Mouse (Mus musculus): ENCODE data around the gene Ffar4. TPM values are rescaled to one million over a fixed set of nuclear protein-coding genes. Genes with fewer than 3 reads are reported as not detected.

The Ffar4 gene
- polyA plus RNA-seq, 1 experiment from 2014 or later: not detected

DNA sequence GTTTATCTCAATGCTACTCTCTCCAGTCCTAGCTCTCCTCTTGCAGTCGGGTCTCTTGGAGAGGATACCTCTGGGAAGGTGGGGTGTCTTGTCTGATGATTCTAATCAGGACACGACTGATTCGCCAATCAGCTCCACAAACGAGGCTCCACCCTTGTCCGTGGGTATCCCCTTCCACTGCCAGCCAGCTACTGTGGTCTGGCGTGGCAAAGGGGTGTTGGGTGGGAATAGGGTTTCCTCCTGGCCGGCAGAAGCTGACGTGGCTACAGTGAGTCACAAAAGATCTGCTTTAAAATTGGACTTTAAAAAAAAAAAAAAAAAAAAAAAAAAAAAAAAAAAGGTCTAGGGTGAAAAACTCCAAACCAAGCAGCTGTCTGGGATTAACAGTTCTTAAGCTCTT is 14.2 kb downstream of the Ffar4 start:
- Histone ChIP-seq H3K9me3 (no peaks in the 10 kb centered on the region), H3K4me1 (no peaks in the 10 kb centered on the region), H3K4me3 (no peak overlapping the region), H3K4me2 (replicated peaks) (no peak overlapping the region), H3K9ac (replicated peaks) (no peak overlapping the region), H3K36me3 (no peaks in the 10 kb centered on the region), H3K27me3 (no peaks in the 10 kb centered on the region), H3K27ac (replicated peaks) (no peak overlapping the region)
- WGBS: 84% methylated on average over 8 of the region's 8 CpGs
- no peak for ATAC-seq (ENCODE audit: low FRiP score, low read depth)

GRCm38 (mm10) chr19:38112575-38112974 is 15.7 kb downstream of the Ffar4 start:
- Histone ChIP-seq H3K27me3 (no peaks in the 10 kb centered on the region), H3K36me3 (no peaks in the 10 kb centered on the region), H3K9ac (replicated peaks) (no peak overlapping the region), H3K4me2 (replicated peaks) (no peak overlapping the region), H3K9me3 (no peaks in the 10 kb centered on the region), H3K4me3 (no peak overlapping the region), H3K4me1 (no peaks in the 10 kb centered on the region), H3K27ac (replicated peaks) (no peak overlapping the region)
- WGBS: 64% methylated on average over 4 of the region's 4 CpGs
- ATAC-seq (ENCODE audit: low FRiP score, low read depth): no peak

DNA sequence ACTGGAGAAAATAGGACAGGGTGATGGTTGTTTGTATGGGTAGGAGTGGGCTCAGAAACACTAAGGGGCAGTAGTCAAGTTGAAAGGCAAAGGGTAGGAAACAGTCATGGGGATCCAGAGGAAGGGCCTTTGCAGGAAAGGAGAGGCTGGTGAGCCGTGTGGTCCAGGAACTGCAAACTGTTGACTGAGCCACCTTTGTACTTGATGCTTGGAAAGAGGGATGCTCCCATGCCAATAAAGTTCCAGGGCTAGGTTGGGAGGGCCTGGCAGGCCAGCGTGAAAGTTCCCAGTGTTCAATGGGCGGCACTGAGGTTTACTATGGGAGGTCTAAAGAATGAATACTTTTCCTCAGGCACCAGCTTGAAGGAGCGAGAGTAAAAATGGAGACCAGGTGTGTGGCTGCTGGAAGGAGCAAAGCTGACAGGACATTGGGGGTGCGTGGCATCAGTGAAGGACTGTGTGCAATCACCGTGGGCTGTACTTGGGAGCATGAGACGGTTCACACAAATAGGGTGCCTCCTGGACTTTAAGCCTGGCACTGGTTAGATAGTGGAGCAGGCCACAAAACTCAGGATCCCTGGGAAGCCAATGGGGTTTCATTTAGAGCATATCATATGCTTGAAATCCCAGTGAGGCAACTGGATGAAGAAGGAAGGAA is 18.1 kb downstream of the Ffar4 start:
- H3K36me3 ChIP-seq: no peaks in the 10 kb centered on the region
- H3K4me2 ChIP-seq (replicated peaks): no peak overlapping the region
- no peak for ATAC-seq (ENCODE audit: low FRiP score, low read depth)
- no peak overlapping the region for H3K9ac ChIP-seq (replicated peaks)
- no peaks in the 10 kb centered on the region for H3K4me1 ChIP-seq
- H3K4me3 ChIP-seq: no peak overlapping the region
- no peak overlapping the region for H3K27ac ChIP-seq (replicated peaks)
- WGBS: 89% methylated on average over 7 of the region's 7 CpGs
- H3K9me3 ChIP-seq: no peaks in the 10 kb centered on the region
- H3K27me3 ChIP-seq: no peaks in the 10 kb centered on the region

DNA sequence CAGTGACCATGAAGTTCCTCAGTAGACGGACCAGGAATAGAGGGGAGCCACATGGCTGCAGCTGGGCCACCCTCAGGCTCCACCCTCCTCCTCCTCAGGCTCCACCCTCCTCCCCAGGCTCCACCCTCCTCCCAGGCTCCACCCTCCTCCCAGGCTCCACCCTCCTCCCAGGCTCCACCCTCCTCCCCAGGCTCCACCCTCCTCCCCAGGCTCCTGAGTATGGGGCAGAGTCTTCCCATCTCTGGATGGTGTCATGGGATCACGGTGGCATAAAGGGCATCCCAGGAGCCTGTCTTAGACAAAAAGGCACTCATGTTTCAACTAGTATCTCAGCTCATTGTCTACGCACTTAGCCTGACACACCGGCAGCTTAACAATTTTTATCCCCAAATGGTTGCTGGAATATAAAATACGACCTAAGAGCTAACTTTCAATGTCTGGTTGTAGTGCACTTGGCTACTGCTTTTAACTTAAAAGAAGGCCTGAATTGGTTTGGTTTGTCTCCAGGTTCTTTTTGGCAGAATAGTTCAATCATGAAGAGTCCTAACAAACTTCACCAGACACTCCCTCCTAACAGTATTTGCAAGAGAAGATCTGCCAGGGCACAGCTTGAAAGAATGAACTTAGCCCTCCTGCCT is 23.4 kb downstream of the Ffar4 start:
- no peak overlapping the region for H3K9ac ChIP-seq (replicated peaks)
- H3K27me3 ChIP-seq: peaks cover 28% of the 10 kb centered on the region
- 86% methylated on average over 5 of the region's 5 CpGs for WGBS
- H3K4me3 ChIP-seq: no peak overlapping the region
- no peak overlapping the region for H3K4me2 ChIP-seq (replicated peaks)
- no peak overlapping the region for H3K27ac ChIP-seq (replicated peaks)
- no peaks in the 10 kb centered on the region for H3K36me3 ChIP-seq
- no peak for ATAC-seq (ENCODE audit: low FRiP score, low read depth)
- no peaks in the 10 kb centered on the region for H3K9me3 ChIP-seq
- peaks cover 8% of the 10 kb centered on the region for H3K4me1 ChIP-seq

GRCm38 (mm10) chr19:38123921-38124320 is 27.1 kb downstream of the Ffar4 start:
- Histone ChIP-seq H3K9me3 (no peaks in the 10 kb centered on the region), H3K27me3 (peaks cover 34% of the 10 kb centered on the region), H3K4me1 (peaks cover 8% of the 10 kb centered on the region), H3K9ac (replicated peaks) (no peak overlapping the region), H3K4me3 (peak overlapping the region; percentile 62), H3K36me3 (no peaks in the 10 kb centered on the region), H3K4me2 (replicated peaks) (peak overlapping the region; percentile 97), H3K27ac (replicated peaks) (no peak overlapping the region)
- 27% methylated on average over 9 of the region's 9 CpGs for WGBS
- no peak for ATAC-seq (ENCODE audit: low FRiP score, low read depth)

DNA sequence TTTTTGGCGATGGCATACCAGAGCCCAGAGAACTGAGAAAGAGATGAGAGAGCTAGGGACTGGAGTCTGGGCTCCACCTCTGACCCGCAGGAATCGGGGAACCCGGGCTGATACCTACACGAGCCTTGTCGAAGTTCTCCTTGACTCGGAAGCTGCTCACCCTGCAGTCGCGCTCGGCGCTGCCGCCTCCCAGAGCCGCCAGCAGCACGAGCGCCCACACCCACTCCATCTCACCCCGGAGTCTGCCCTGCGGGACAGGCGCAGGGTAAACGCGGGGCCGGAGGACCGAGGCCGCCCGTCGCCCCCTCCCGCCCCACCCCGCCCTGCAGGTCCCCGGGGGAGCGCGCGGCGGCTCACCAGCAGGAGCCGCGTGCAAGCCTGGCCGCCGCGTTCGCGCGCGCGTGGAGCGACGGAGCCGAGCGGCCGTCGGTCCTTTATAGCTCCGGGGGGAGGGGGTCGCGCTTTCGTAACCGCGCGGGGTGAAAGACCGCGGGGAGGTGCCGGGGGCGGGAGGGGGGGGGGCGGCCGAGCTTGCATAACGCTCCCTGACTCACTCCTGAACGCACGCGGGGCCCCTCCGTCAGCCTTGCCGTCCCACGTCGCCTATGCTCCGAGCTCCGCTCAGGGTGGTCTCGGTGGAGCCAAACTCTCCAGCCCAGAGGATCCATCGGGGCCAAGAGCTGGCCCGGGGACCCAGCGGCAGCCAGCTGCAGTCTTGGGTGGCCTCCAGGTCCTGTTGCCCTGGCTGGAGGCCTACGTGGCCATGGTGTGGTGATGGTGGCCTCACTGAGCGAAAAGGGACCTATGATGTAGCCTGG is 27.7 kb downstream of the Ffar4 start:
- H3K4me2 ChIP-seq (replicated peaks): peak overlapping the region; percentile 97
- WGBS: under 1% methylated on average over 53 of the region's 77 CpGs
- H3K27me3 ChIP-seq: peaks cover 34% of the 10 kb centered on the region
- peak overlapping the region; percentile 59 for H3K9ac ChIP-seq (replicated peaks)
- peak overlapping the region; percentile 62 for H3K4me3 ChIP-seq
- H3K4me1 ChIP-seq: peaks cover 8% of the 10 kb centered on the region
- H3K9me3 ChIP-seq: no peaks in the 10 kb centered on the region
- H3K27ac ChIP-seq (replicated peaks): no peak overlapping the region
- no peaks in the 10 kb centered on the region for H3K36me3 ChIP-seq
- ATAC-seq (ENCODE audit: low FRiP score, low read depth): peak; percentile 79

GRCm38 (mm10) chr19:38125219-38125610 is 28.3 kb downstream of the Ffar4 start, which contains the start of gene Rbp4:
Gene Rbp4, minus strand, starts transcription at chr19:38125281.
- H3K9me3 ChIP-seq: no peaks in the 10 kb centered on the region
- 71% methylated on average over 6 of the region's 6 CpGs for WGBS
- peak within 1 kb of the TSS; percentile 59 for H3K9ac ChIP-seq (replicated peaks)
- no peak for ATAC-seq (ENCODE audit: low FRiP score, low read depth)
- peak within 1 kb of the TSS; percentile 97 for H3K4me2 ChIP-seq (replicated peaks)
- no peaks in the 10 kb centered on the region for H3K36me3 ChIP-seq
- peak within 1 kb of the TSS; percentile 62 for H3K4me3 ChIP-seq
- no peak within 1 kb of the TSS for H3K27ac ChIP-seq (replicated peaks)
- H3K4me1 ChIP-seq: peaks cover 8% of the 10 kb centered on the region
- peaks cover 34% of the 10 kb centered on the region for H3K27me3 ChIP-seq

GRCm38 (mm10) chr19:38126656-38127055 is 29.8 kb downstream of the Ffar4 start:
- Histone ChIP-seq H3K4me2 (replicated peaks) (no peak overlapping the region), H3K27me3 (peaks cover 34% of the 10 kb centered on the region), H3K4me1 (peaks cover 8% of the 10 kb centered on the region), H3K9ac (replicated peaks) (no peak overlapping the region), H3K9me3 (no peaks in the 10 kb centered on the region), H3K4me3 (no peak overlapping the region), H3K27ac (replicated peaks) (no peak overlapping the region), H3K36me3 (no peaks in the 10 kb centered on the region)
- WGBS: 73% methylated on average over 8 of the region's 8 CpGs
- no peak for ATAC-seq (ENCODE audit: low FRiP score, low read depth)

DNA sequence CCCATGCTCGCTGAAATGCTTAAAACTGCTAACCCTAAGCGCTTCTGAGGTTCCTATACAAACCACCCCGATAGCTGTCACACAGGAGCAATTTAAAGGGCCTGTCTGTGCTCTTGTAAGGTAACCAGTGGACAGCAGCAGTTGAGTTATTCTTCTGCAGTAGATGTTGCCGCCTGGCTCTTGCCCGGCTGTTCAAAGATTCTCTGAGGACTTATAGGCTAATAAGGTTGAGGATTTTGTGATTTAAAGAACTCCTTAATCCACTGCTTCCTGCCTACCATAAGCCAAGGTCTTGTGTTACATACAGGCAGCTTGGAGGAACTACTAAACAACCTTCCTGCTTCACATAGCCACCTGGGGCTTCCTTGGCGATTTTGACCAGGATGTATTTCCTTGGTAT is 35.6 kb downstream of the Ffar4 start, which contains the start of gene Pde6c:
Pde6c (plus strand) TSS at position 301 of the 400 bp plus-strand sequence.
- H3K27me3 ChIP-seq: no peaks in the 10 kb centered on the region
- H3K9me3 ChIP-seq: no peaks in the 10 kb centered on the region
- H3K4me2 ChIP-seq (replicated peaks): no peak within 1 kb of the TSS
- H3K4me3 ChIP-seq: no peak within 1 kb of the TSS
- no peak within 1 kb of the TSS for H3K9ac ChIP-seq (replicated peaks)
- WGBS: 62% methylated on average over 6 of the region's 6 CpGs
- no peaks in the 10 kb centered on the region for H3K36me3 ChIP-seq
- H3K4me1 ChIP-seq: no peaks in the 10 kb centered on the region
- ATAC-seq (ENCODE audit: low FRiP score, low read depth): no peak
- no peak within 1 kb of the TSS for H3K27ac ChIP-seq (replicated peaks)

DNA sequence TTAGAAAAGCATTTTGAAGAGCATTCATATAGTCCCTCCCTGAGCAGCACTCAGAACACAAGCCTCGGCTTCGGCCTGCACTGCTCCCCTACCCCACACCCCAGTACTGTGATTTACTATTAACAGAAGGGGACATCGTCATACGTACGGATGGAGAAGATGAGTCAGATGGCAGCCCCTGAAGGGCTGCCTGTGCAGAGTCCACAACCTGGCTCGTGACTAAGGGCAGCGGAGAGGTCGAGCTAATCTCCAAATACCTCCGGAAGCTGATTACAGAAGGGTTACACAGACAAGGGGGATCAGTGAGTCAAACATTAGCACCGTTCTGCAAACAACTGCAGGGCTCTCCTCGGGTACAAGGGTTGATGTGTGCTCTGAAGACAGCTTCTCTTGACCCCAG is 37.1 kb downstream of the Ffar4 start:
- 62% methylated on average over 11 of the region's 11 CpGs for WGBS

DNA sequence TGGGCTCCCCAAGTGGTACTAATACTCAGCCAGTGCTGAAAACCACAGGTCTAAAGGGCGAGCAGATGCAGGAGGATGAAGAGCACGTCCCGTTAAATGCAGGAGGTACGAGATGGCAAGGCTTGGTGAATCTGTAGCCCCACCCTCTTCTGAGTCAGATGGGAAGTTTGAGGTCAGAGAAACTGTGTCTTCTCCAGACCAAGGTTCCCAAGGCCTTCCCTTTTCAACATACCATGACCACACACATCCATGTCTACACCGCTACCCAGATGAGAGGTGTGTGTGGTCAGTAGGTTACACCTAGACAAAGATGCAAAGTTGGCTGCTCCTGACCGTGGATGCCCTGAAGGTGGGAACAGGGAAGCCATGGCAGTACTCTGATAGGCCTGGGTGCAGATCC is 37.9 kb downstream of the Ffar4 start:
- no peak overlapping the region for H3K4me2 ChIP-seq (replicated peaks)
- H3K9ac ChIP-seq (replicated peaks): no peak overlapping the region
- WGBS: 91% methylated on average over 6 of the region's 6 CpGs
- no peaks in the 10 kb centered on the region for H3K9me3 ChIP-seq
- no peaks in the 10 kb centered on the region for H3K4me1 ChIP-seq
- H3K4me3 ChIP-seq: no peak overlapping the region
- no peaks in the 10 kb centered on the region for H3K27me3 ChIP-seq
- H3K36me3 ChIP-seq: no peaks in the 10 kb centered on the region
- no peak for ATAC-seq (ENCODE audit: low FRiP score, low read depth)
- H3K27ac ChIP-seq (replicated peaks): no peak overlapping the region

More for the DNA sequence above, 37.1 kb downstream of the Ffar4 start:
- no peak overlapping the region for H3K4me2 ChIP-seq (replicated peaks)
- H3K27me3 ChIP-seq: no peaks in the 10 kb centered on the region
- no peaks in the 10 kb centered on the region for H3K4me1 ChIP-seq
- H3K4me3 ChIP-seq: no peak overlapping the region
- no peak for ATAC-seq (ENCODE audit: low FRiP score, low read depth)
- no peak overlapping the region for H3K27ac ChIP-seq (replicated peaks)
- H3K9me3 ChIP-seq: no peaks in the 10 kb centered on the region
- H3K9ac ChIP-seq (replicated peaks): no peak overlapping the region
- H3K36me3 ChIP-seq: no peaks in the 10 kb centered on the region

All from midbrain, embryonic 12.5 days (tissue).